Mouse (Mus musculus): Measurements from ENCODE around the gene Gm5072.
"Not testable (repeated sequence)": the region's sequence is repeated elsewhere in the genome, so short reads cannot be mapped to it uniquely, and the experiment has no call there.

Gm5072 gene

GRCm38 (mm10) chrX:91392200-91392599, at the start of gene Gm5072:
Gm5072 (plus strand) TSS chrX:91392500.
- in situ Hi-C loops (cut with MboI, MseI), result not testable (repeated sequence)

Measured in regulatory T cell (primary cell).